Mouse (Mus musculus) forebrain, embryonic 15.5 days (tissue): ENCODE measurements around the gene Mgll. TPM values are rescaled to one million over a fixed set of nuclear protein-coding genes. Genes with fewer than 3 reads are reported as not detected.

Experiments
- ATAC-seq: fragments of 200-750 bp; cut with Nextera tagmentation; replicated peaks from 2 replicates; pipeline ENCODE4 v1.8.0; 2017; ENCODE audit warnings: mild to moderate bottlenecking, moderate TSS enrichment, moderate library complexity
- H3K27ac ChIP-seq: fragments of 300-500 bp; sonication (generic); replicated peaks from 2 replicates; pipeline ENCODE4 v1.5.1; 2015; ENCODE audit warnings: mild to moderate bottlenecking, inconsistent platforms
- H3K27me3 ChIP-seq: fragments of 300-500 bp; sonication (generic); 2 replicates; pipeline ENCODE4 v1.6.1; 2015; ENCODE audit warnings: inconsistent platforms
- H3K36me3 ChIP-seq: fragments of 300-500 bp; sonication (generic); 2 replicates; pipeline ENCODE4 v1.6.1; 2015; ENCODE audit warnings: mild to moderate bottlenecking, inconsistent platforms
- H3K4me1 ChIP-seq: fragments of 300-500 bp; sonication (generic); 2 replicates; pipeline ENCODE4 v1.6.1; 2015; ENCODE audit warnings: inconsistent platforms
- H3K4me2 ChIP-seq: fragments of 300-500 bp; sonication (generic); replicated peaks from 2 replicates; pipeline ENCODE4 v1.6.1; 2015; ENCODE audit warnings: mild to moderate bottlenecking, inconsistent platforms
- H3K4me3 ChIP-seq: fragments of 300-500 bp; sonication (generic); 2 replicates; pipeline ENCODE4 v1.5.1; 2015; ENCODE audit warnings: mild to moderate bottlenecking, inconsistent platforms
- H3K9ac ChIP-seq: fragments of 300-500 bp; sonication (generic); replicated peaks from 2 replicates; pipeline ENCODE4 v1.6.1; 2015; ENCODE audit warnings: mild to moderate bottlenecking, inconsistent platforms
- H3K9me3 ChIP-seq: fragments of 300-500 bp; sonication (generic); 2 replicates; pipeline ENCODE4 v1.6.1; 2016; ENCODE audit warnings: inconsistent platforms
- WGBS: fragments of 180-500 bp; shearing (Covaris S2); methylation state at CpG from one replicate; pipeline ENCODE4 v1.1.7; 2015; ENCODE audit warnings: mixed read lengths; 5-methylcytosine and 5-hydroxymethylcytosine counted together
- polyA plus RNA-seq: library from polyadenylated mRNA; unstranded; fragments of >200 nt; fragmentation: Nextera tagmentation; extraction: Ambion mirVana; gene quantifications from 2 replicates; pipeline ENCODE4 v1.2.1, GENCODE M21; 2015

Mgll gene
- polyA plus RNA-seq, 1 experiment from 2014 or later: 25.0 TPM

DNA sequence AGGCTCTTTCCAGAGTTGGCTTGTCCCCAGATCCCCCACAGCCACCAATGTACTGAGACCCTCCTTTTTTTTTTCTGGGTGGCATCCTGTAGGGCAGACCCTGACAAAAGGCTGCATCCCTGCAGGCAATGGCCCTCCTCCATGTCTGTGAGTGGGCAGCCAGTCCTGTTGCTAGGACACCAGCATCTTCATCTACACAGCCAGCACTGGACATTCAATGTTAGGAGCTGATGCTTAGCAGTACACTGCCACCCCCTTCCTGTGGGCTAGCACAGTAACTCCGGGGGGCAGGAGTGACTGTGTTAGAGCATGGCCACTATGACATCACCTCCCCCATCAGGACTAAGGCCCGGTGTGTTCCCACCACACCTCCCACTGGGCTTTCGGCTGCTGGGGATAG lies 90.8 kb downstream of the Mgll start:
- Histone ChIP-seq H3K9ac (no peak overlapping the region), H3K36me3 (no peaks in the 10 kb centered on the region), H3K4me2 (no peak overlapping the region), H3K27ac (no peak overlapping the region), H3K9me3 (no peaks in the 10 kb centered on the region), H3K27me3 (no peaks in the 10 kb centered on the region), H3K4me3 (no peak overlapping the region), H3K4me1 (0 out of 2 replicates have a peak, but pooled peaks cover 4% of the 10 kb centered on the region)
- 43% methylated on average over 3 of the region's 3 CpGs for WGBS
- ATAC-seq: no peak

DNA sequence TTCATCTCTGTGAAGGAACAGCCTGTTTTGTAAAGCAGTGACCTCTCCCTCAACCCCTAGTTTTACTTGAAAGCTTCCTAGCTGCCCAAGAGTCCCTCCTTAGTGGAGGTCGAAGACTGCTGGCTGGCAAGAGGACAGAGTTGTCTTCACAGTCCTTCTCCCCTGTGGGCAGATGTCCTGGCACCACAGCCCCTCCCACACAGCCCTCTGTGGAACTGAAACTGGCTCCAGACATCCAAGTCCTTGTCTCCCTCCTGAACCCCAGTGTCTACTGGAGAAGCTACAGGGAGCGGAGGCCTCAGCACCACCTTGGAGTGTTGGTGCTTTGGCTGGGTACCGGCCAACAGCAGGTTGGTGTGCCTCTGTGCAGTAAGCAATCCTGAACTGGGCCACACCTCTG lies 91.3 kb downstream of the Mgll start:
- no peak for ATAC-seq
- no peak overlapping the region for H3K9ac ChIP-seq
- no peak overlapping the region for H3K4me2 ChIP-seq
- H3K27ac ChIP-seq: no peak overlapping the region
- no peaks in the 10 kb centered on the region for H3K36me3 ChIP-seq
- no peak overlapping the region for H3K4me3 ChIP-seq
- 0 out of 2 replicates have a peak, but pooled peaks cover 4% of the 10 kb centered on the region for H3K4me1 ChIP-seq
- 89% methylated on average over 3 of the region's 3 CpGs for WGBS
- no peaks in the 10 kb centered on the region for H3K9me3 ChIP-seq
- H3K27me3 ChIP-seq: no peaks in the 10 kb centered on the region

DNA sequence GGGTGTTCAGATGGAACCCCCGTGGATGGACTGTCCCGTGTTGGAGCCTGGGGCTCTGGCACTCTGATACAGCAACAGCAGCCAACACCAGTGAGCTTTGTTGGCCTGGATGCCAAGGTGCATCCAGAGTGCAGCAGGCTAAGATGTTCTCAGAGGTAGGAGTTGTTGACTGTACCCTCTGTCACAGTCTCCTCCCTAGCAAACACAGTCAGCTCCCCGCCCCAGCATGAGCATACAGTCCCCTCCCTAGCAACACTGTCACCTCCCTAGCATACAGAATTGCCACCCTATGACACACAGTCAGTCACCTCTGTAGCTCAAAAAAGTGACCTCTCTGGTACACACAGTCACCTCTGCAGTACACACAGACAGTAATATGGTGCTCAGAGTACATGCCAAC lies 92.7 kb downstream of the Mgll start:
- WGBS: 84% methylated on average over 3 of the region's 3 CpGs
- no peak overlapping the region for H3K4me3 ChIP-seq
- ATAC-seq: no peak
- H3K27me3 ChIP-seq: no peaks in the 10 kb centered on the region
- no peak overlapping the region for H3K27ac ChIP-seq
- no peaks in the 10 kb centered on the region for H3K9me3 ChIP-seq
- no peak overlapping the region for H3K4me2 ChIP-seq
- H3K4me1 ChIP-seq: 0 out of 2 replicates have a peak, but pooled peaks cover 4% of the 10 kb centered on the region
- H3K9ac ChIP-seq: no peak overlapping the region
- H3K36me3 ChIP-seq: no peaks in the 10 kb centered on the region

DNA sequence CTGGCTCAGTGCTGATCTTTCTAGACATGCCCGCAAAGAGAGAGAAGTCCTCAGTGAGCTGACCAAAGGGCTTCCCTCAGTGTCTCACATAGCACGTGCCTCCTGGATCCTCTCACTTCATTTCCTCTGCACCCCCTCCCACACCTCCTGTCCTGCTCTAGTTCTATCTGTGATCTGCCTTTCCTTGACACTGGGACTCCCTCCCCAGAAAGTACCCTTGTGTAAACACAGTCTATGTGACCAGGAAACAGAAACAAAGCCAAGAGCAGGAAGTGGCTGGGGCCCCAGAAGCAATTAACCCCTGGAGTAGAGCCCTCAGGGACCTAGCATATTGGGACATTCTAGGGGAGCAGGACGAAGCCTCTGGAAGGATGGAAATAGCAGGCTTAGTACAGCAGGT lies 96.6 kb downstream of the Mgll start:
- no peaks in the 10 kb centered on the region for H3K27me3 ChIP-seq
- no peaks in the 10 kb centered on the region for H3K9me3 ChIP-seq
- H3K4me2 ChIP-seq: no peak overlapping the region
- H3K36me3 ChIP-seq: no peaks in the 10 kb centered on the region
- no peak for ATAC-seq
- no peaks in the 10 kb centered on the region for H3K4me1 ChIP-seq
- H3K27ac ChIP-seq: no peak overlapping the region
- H3K9ac ChIP-seq: no peak overlapping the region
- no peak overlapping the region for H3K4me3 ChIP-seq
- 73% methylated on average over 3 of the region's 3 CpGs for WGBS

DNA sequence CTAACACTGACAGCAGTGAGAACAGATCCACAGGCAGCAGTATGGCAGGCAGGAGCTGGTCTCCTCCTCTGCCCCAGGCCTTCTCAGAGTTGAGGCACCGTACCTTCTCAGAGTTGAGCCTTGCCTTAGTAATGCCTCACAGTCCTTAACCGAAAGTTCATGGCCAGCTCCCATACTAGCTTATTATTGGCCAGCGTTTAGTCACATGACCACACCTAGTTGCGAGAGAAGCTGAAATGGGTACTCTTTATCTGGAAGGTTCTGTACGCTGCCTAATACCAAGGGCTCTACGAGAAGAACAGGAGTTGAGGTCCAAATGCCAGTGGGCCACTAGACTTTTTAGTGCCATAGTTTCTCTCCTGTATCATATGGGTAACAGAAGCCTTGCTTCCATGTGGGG lies 97.1 kb downstream of the Mgll start:
- no peak overlapping the region for H3K4me3 ChIP-seq
- no peak overlapping the region for H3K27ac ChIP-seq
- H3K4me2 ChIP-seq: no peak overlapping the region
- H3K9me3 ChIP-seq: no peaks in the 10 kb centered on the region
- WGBS: 95% methylated on average over 6 of the region's 6 CpGs
- no peak overlapping the region for H3K9ac ChIP-seq
- ATAC-seq: no peak
- H3K36me3 ChIP-seq: no peaks in the 10 kb centered on the region
- no peaks in the 10 kb centered on the region for H3K27me3 ChIP-seq
- peaks cover 1% of the 10 kb centered on the region; the same call in 1 of the 2 replicates for H3K4me1 ChIP-seq

DNA sequence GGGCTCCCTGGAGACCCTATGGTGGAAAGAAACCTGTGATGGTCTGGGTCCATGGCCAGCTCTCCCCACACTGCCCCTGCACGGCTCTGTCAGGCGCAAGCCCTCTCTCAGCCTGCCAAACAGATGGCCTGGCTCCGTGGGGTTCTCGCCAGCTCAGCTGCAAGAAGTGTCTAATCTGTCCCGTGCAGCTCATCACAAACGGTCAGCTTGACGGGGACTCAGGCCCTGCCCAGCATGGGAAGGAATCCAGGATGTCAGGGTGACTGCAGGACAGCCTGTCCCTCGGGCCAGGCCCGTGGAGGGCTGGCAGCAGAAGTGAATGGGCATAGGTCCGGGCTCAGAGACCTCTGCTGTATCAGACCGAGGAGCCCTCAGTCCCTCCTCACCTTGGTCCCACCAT lies 97.7 kb downstream of the Mgll start:
- Histone ChIP-seq H3K9me3 (no peaks in the 10 kb centered on the region), H3K4me1 (peaks cover 8% of the 10 kb centered on the region), H3K9ac (no peak overlapping the region), H3K36me3 (no peaks in the 10 kb centered on the region), H3K4me2 (no peak overlapping the region), H3K4me3 (no peak overlapping the region), H3K27ac (no peak overlapping the region), H3K27me3 (no peaks in the 10 kb centered on the region)
- WGBS: 73% methylated on average over 11 of the region's 11 CpGs
- ATAC-seq: no peak

DNA sequence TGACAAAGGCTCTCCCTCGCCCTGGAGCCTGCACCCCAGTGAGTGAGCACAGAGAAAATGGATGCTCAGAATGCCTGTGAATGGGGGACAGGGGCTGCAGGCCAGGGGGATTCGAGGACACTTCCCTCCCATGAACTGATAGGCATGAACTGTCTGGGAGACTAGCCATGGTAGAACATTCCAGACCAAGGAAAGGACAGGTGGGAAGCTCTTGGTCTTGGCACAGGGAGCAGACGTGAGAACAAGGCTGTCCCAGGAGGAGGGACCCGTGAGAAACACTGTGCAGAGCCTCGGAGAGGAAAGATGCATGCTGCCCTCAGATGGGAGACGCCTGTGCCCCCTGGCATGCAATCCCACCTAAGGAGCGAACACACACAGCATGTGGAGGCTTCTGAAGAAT lies 100.0 kb downstream of the Mgll start:
- ATAC-seq: no peak
- no peak overlapping the region for H3K4me2 ChIP-seq
- H3K4me3 ChIP-seq: no peak overlapping the region
- no peaks in the 10 kb centered on the region for H3K27me3 ChIP-seq
- H3K27ac ChIP-seq: no peak overlapping the region
- no peaks in the 10 kb centered on the region for H3K36me3 ChIP-seq
- peaks cover 14% of the 10 kb centered on the region for H3K4me1 ChIP-seq
- no peak overlapping the region for H3K9ac ChIP-seq
- 51% methylated on average over 7 of the region's 7 CpGs for WGBS
- H3K9me3 ChIP-seq: no peaks in the 10 kb centered on the region

DNA sequence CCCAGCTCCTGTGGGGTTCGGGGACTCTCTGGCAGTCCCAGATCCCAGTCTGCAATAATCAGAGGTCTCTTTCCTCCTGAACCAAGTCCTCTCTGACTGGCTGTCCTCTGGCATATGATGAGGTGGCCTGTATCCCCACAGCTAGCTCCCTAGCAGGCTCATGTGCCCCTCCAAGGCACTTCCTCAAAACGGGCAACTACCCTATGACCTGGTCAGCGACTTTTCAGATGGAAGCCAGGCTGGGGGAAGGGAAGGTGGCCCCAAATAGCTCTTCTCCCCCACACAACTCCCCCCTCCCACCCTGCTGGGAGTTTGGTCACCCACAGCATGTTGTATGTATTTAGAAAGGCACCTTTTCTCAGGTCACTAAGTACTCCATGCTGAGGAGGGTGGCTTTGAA lies 101.9 kb downstream of the Mgll start:
- Histone ChIP-seq H3K9ac (no peak overlapping the region), H3K4me3 (no peak overlapping the region), H3K27me3 (no peaks in the 10 kb centered on the region), H3K36me3 (no peaks in the 10 kb centered on the region), H3K27ac (no peak overlapping the region), H3K4me1 (peaks cover 14% of the 10 kb centered on the region), H3K4me2 (no peak overlapping the region), H3K9me3 (no peaks in the 10 kb centered on the region)
- WGBS: 68% methylated on average over 3 of the region's 3 CpGs
- no peak for ATAC-seq

DNA sequence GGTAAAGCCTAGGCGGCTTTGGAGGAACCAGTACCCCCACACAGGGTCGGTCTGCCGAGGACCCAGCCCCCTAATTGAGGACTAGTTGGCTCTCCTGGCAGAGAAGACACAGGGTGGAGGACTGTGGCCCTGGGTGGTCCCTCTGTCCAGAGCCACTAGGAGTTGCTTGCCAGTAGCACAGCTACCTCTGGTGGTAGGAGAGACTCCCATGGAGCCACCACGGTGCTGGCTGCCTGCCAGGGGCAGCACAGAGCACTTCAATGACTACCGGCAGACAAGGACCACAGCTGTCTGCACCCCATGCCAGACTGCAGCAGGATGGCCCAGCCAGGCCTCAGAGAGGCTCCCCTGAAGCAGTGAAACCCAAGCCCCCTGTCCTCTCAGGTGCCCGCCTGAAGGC lies 102.3 kb downstream of the Mgll start:
- H3K4me3 ChIP-seq: no peak overlapping the region
- H3K27me3 ChIP-seq: no peaks in the 10 kb centered on the region
- H3K9me3 ChIP-seq: no peaks in the 10 kb centered on the region
- H3K4me2 ChIP-seq: no peak overlapping the region
- H3K4me1 ChIP-seq: peaks cover 14% of the 10 kb centered on the region
- 28% methylated on average over 6 of the region's 6 CpGs for WGBS
- no peak overlapping the region for H3K27ac ChIP-seq
- no peaks in the 10 kb centered on the region for H3K36me3 ChIP-seq
- peak; percentile 43; the same call in 1 of the 2 replicates for ATAC-seq
- H3K9ac ChIP-seq: no peak overlapping the region

DNA sequence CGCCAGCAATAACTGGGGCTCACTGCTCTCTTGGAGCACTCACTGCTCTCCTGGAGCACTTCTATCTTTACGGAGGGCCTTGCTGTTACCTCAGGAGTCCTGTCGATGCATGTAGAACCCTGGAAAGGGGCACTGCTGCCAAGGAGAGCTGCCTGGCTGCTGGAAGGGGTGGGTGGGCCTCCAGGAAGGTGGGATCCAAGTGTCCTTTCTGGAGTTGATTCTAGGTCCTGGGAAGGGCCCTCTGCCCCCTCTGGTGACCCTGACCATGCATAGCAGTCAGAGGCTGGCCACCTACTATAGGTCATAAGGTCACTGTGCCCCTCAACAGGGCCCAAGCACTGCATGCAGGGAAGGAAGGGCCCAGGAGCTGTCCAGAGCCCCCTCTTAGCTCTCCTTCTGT lies 102.8 kb downstream of the Mgll start:
- 0 out of 2 replicates have a peak, but pooled peaks have one; percentile 3 for ATAC-seq
- H3K27me3 ChIP-seq: no peaks in the 10 kb centered on the region
- H3K4me1 ChIP-seq: peaks cover 14% of the 10 kb centered on the region
- no peaks in the 10 kb centered on the region for H3K9me3 ChIP-seq
- H3K27ac ChIP-seq: no peak overlapping the region
- H3K4me2 ChIP-seq: no peak overlapping the region
- H3K9ac ChIP-seq: no peak overlapping the region
- no peaks in the 10 kb centered on the region for H3K36me3 ChIP-seq
- H3K4me3 ChIP-seq: no peak overlapping the region
- 63% methylated on average over 3 of the region's 3 CpGs for WGBS

DNA sequence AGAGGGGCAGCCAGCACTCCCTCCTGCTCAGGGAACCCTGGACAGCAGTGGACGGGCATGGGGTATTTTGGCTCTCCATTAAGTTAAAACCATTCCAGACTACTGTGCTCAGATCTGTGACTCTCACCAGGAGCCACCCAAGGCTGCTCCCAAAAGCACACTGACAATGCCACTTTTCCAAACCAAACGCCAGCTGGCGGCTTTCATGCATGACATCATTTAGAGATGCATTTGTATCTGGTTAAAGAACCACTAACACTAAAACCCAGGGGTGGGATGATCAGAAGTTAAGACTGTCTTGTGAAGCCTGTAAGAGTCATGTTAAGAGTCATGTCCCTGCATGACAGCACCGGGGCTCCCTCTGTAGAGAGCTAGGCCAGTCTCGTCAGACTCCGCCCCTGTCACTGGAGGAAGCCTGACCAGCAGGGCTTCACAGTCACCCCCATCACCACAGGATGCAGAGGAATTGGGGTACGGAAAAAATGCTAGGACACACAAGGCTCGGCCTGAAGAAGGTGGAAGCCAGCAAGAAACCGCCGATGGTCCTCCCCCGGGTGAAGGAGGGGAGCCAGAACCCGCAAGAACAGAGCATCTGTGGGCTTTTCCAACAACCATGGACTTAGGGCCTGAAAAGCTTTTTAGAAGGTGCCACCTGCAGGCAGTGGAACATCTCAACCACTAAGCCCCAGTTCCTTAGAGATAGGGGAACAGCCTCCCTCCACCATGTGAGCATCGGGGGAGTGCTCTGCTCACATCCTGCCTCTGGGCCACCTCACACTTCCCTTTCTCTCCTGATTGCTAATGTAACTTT lies 103.4 kb downstream of the Mgll start:
- H3K9me3 ChIP-seq: no peaks in the 10 kb centered on the region
- H3K4me3 ChIP-seq: no peak overlapping the region
- no peak overlapping the region for H3K27ac ChIP-seq
- no peaks in the 10 kb centered on the region for H3K36me3 ChIP-seq
- H3K4me2 ChIP-seq: no peak overlapping the region
- no peaks in the 10 kb centered on the region for H3K27me3 ChIP-seq
- no peak overlapping the region for H3K9ac ChIP-seq
- 56% methylated on average over 13 of the region's 13 CpGs for WGBS
- no peak for ATAC-seq
- H3K4me1 ChIP-seq: peaks cover 14% of the 10 kb centered on the region

DNA sequence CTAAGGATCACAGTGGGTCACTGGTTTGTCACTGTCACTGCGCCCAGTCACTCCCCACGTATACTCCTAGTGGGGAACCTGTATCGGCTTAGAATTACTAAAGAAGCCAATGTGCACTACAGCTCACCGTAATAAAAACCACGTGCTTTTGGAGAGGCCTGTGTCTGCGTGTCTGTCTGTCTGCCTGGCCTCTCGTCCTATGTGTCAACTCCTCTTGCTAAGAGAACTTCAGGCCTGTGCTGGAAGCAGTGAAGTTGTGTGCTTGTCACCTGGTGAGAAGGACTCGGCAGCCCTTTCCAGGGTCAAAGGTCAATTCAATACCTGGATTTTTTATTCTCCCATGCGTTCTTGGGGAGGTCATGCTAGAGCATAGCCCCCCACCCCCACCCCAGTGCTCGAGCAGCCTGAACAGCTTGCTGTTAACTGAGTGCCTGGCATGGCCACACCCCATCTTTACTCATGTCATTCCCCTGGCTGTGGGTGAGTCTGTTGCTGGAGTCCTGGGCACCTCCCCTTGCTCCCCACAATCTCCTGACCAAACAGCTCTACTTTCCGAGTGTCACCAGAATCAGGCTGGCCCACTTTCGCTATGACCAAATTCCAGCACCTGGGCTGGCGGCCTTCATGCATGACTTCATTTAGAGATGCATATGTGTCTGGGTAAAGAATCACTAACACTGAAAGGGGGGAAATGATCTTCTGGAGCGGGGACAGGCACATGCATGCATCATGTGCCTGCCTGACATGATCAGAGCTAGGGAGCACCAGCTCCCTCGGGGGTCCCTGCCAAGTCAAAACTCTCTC lies 104.2 kb downstream of the Mgll start:
- Histone ChIP-seq H3K27me3 (no peaks in the 10 kb centered on the region), H3K27ac (no peak overlapping the region), H3K9ac (no peak overlapping the region), H3K36me3 (no peaks in the 10 kb centered on the region), H3K4me2 (no peak overlapping the region), H3K9me3 (no peaks in the 10 kb centered on the region), H3K4me3 (no peak overlapping the region), H3K4me1 (peaks cover 14% of the 10 kb centered on the region)
- 79% methylated on average over 15 of the region's 15 CpGs for WGBS
- ATAC-seq: no peak
